Mouse (Mus musculus): ENCODE measurements around the gene Gsto2.

Gene Gsto2

DNA sequence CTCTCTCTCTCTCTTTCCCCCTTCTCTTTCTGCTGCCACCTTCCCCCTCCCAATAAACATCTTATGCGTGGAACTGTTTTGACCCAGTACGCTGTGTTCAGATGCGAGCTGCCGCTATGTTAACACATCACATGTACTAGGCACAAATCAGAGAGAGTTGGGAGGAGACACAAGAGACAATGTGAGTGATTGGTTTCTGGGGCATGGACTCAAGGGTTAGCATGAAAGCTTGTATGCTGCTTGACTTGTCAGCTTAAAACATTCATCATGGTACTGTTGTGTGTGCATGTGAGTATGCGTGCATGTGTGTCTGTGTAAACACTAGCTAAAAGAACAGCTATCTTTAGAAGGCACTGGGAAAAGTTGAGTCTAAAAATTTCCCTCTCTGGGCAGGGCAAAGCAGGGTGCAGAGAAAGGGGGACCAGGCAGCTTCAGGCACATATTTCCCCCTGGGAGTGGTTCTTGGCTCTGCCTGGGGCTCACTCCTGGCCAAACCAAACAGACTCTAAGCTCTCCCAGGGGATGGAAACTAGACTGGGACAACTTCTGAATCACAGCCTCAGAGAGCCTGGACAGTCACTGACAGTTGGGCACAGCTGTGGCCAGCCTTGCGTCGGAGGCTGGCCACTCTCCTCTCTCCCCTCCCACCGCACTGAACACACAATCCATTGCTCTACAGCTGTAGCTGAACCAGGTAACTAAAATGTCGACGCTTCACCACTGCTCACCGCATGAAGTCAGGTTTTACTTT, 26.4 kb downstream of the Gsto2 start:
- no peak for DNase-seq (ENCODE audit: low read depth, low spot score)

DNA sequence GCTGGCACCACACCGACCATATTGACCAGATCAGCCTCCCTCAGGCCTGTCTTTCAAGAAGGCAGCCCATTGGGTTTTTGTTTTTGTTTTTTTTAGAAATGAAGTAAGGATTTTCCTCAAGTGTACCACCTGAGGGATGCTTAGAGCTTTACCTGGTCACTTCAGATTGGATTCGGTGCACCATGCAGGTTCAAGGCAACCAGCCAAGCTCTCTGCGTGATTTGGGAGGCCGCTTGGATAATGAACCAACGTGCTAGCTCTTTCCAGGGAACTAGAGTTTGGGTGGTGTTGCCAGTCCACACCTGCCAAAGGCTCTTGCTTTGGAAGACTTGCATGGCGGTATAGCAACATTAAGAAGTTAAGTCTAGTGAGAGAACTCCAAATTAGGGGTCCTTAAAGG, 27.8 kb downstream of the Gsto2 start:
- no peak for DNase-seq (ENCODE audit: low read depth, low spot score)

DNA sequence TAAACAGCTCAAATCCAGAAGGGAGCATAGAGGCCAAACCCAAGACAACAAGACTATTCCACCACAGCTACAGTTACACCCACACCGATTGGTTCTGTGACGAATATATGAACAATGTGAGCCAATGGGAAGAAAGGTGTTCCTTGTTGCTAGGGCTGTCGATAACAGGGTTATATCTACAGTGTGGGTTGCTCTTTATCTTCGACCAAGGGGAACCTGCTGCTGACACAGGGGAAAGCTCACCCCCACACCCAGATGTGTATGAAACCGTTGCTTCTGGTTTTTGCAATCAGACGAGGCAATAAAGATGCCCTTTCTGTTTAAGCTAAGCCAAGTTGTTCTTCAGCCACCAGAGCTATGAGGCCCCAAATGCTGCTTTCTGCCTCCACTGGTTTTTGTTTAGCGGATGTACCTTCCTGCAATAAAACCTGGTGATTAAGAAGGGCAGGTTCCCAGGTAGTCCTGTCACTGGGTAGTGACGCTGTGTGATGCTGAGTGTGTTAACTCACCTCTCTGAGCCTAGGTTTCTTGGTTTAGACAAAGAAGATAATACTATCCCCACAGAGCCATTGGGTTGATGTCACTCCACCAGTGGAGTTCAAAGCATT, 33.2 kb downstream of the Gsto2 start:
- no peak for DNase-seq (ENCODE audit: low read depth, low spot score)

DNA sequence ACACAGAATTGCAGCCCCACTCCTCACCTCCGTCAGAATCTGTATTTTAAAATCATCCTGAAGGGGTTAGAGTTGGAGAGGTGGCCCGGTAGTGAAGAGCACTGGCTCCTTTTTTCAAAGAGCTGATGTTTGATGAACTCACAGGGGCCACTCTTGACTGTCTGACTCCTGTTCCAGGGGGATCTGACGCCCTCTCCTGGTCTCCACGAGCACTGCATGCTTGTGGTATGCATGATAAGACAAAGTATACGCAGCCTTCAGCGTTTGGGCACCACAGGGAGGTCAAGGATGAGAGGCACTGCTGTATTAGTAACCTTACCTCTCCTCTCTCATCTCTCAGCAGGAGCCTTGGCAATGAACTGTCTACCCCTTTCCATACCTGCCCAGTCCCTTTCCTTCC, 34.7 kb downstream of the Gsto2 start:
- DNase-seq (ENCODE audit: low read depth, low spot score): no peak

DNA sequence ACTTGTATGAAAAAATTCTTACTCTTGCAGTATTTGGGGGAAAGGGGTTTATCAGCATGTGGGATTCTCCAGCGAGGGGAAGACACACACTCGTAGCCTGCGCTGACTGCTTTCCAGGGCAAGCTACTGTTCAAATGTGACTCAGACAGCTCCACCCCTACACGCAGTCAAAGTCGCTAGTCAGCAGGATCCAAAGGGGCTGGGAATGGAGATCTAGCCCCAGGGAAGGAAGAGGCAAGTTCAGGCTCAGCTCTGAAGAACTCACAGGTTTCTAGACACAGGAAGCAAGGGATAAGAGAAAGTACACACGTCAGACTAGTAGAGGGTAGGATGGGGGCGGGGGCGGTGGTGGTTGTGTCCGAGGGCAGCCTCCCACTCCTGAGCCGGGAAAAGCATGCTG, 35.2 kb downstream of the Gsto2 start:
- no peak for DNase-seq (ENCODE audit: low read depth, low spot score)

DNA sequence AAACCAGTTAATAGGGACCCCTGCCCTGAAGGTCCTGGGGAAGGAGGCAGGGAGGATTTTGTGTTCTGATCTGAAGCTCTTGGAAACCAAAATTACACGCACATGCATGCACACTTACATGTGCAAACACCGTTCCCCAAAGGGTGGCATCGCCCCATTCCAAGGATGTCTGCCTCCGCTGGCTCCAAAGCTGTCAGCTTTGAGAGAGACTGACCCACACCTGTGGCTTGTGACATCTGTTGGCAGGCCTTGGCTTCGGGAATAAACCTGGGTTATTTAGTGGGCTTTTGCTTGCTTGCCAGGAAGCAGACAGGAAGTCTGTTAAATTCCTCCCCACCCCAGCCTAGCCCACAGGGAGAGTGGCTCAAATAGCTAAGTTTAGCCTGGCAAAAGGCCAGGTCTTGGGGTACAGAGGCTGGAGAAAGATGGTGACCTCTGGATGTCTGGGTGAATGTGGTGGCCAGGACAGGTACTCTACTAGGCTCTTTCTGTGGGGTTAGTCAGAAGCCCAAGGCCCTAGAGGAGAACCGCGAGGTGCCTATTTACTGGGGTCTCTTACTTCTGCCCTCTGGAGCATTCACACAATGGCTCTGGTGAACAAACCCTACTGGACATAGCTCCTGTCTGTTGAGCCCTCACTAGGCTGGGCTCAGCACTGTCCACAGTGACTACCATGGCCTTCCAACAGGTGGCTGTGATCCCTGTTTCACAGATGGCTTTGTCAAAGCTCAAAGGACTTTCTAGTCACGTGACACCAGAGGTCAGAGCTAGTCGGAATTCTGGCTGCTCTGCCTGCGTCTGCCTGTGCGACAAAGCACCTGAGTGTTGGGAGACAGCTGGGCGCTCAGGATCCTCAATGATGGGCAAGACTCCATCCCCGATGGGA, 37.2 kb downstream of the Gsto2 start:
- DNase-seq (ENCODE audit: low read depth, low spot score): no peak

DNA sequence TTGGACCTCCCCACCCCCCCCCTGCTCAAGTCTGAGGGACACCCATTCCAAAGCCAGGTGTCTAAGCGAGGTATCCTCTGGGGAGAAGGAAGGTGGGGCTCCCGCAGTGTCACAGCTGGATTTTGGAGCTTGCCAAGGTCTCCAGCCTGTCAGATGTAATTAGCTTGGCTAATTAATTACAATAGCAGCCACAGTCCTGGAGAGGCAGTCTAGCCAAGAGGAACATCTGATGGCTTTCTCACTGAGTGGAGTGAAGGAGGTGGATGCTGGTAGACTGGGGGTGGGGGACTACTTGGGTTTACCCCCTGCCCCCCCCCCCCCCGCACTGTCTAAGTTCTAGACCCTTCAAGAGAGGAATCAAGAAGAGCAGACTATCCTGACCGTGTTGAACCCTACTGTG, 38.3 kb downstream of the Gsto2 start:
- DNase-seq (ENCODE audit: low read depth, low spot score): no peak

DNA sequence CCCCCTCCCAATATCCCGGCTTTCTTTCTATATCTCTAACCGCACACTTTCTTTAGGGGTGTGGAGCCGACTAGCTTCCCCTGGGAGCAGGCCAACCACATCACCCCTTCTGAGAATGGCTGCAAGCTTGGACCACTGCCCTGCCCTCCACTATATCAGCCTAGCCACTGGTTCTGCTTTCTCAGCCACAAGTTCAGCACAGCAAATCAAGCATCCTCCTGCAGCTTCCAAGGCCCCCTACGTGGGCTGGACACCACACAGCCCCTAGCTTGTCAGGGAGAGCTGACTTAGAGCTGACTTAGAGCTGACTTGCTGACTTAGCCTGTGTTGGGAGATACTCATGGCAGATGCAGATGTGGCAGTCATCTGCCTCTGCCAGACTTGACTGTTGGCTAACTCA, 39.7 kb downstream of the Gsto2 start:
- no peak for DNase-seq (ENCODE audit: low read depth, low spot score)

DNA sequence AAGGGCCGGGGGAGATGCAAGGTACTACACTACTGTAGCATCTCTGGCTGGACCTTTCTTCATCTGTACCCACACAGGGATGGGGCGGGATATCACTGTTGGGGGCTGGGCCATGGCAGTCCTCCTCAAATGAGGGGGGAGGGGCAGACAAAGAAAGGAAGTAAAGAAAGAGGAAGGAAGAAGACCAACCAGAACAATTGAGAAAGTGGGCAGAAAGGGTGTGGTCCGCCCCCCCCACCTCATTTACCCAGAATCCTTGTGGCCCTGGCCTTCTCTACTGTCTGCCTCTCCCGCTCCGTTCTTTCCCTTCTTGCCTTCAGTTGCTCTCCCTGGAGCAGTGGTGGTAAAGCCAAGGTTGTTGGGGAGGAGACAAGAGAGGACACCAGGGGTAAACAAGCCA, 40.3 kb downstream of the Gsto2 start:
- DNase-seq (ENCODE audit: low read depth, low spot score): no peak

DNA sequence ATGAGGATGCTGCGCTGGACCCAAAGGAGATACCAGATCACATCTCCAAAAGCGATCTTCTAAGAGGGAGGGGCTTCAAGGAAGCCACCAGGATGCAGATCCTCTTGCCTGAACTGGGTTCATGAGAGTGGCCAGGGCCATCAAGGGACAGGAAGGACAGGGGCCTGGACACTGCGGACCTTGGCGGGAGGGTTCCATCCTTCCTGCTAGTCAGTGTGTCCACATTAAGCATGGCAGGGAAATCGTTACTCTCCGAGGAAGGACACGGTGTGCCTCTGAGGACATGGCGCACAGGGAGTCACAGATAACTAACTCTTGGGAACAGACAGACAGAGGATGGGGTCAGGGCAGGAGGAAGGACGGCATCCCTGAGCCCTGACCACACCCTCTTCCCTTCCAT, 42.3 kb downstream of the Gsto2 start:
- DNase-seq (ENCODE audit: low read depth, low spot score): no peak

DNA sequence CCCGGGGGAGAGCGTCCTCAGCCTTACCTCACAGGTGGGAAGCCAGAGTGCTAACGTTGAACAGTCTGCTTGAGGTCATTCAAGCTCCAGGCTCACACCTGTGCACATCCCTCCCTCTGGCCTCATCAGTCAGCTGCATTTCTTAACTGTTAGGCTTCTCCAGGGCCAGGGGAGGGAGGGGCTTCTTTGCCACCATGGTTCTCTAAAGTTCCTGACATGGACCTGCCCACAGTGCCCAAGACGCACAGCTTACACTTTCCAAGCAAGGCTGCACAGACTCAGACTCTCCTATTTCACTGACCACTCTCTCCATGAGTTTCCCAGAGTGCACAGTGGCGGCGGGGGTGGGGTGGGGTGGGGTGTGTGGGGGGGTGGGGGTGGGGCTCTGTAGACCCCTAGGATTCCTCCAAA, 43.6 kb downstream of the Gsto2 start:
- DNase-seq (ENCODE audit: low read depth, low spot score): no peak

DNA sequence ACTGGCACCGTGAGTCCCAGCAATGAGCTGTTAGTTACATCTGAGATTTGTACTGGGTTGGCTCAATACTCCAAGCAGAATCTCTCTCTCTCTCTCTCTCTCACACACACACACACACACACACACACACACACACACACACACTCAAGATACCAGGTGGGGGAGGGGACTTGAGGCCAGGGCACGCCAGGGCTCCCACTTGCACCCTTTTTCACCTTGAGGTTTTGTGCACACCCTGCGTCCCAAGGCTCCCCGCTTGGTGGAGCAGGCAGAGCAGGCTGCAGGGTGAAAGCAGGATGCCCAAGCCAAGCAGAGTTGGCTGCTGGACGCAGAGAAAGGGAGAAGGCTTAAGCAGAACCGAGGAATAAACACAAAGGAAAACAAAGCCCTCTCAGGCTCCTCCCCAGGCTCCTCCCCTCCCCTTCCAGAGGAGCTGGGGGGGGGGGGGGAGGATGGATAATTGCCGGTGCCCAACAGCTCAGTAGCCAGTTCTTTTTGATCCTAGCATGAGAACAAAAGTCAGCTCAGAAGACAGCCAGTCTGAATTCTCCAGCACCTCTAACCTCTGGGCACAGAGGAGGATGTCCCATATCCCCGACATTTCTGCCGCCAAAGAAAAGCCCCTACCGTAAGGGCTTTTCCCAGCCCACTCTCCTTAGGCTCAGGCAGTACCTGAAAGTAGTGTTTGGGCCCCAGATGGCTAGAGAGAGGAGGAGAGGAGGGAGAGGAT, 44.2 kb downstream of the Gsto2 start:
- DNase-seq (ENCODE audit: low read depth, low spot score): no peak

DNA sequence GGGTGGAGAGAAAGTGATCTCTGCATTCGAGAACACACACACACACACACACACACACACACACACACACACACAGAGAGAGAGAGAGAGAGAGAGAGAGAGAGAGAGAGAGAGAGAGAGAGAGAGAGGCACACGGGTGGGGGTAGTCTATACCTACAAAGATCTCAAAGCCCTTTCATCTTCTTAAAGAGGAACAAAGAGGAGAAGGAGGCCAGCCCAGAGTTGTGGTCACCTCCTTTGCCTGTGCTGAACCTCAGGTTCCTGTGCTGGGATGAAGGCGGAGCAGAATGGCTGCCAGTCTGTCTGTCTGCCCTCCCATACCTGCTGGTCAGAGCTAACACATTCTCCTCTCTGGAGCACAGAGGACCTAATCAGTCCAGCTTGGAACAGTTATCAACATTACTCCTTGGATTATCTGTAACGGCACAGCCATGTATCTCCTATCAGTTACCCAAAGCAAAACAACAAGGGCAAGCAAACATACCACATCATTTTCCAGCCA, 44.8 kb downstream of the Gsto2 start:
- DNase-seq (ENCODE audit: low read depth, low spot score): no peak

DNA sequence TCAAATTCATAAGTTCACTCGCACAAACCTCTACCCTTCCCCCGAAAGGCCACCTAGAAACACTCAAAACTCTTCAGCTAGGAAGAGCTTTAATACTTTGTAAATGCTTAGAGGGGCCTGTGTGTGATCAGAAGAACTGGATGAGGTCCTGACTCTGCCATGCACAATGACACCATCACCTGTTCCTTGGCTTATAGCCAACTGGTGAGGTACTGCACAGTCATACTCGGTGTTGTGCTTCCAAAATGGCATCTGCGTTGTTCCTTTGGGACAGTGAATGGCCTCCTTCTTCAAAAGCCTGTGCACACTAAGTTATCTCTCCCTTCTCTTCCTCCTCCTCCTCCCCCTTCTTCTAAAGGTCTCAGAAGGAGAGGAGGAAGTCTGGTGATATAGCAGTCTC, 45.4 kb downstream of the Gsto2 start:
- no peak for DNase-seq (ENCODE audit: low read depth, low spot score)

DNA sequence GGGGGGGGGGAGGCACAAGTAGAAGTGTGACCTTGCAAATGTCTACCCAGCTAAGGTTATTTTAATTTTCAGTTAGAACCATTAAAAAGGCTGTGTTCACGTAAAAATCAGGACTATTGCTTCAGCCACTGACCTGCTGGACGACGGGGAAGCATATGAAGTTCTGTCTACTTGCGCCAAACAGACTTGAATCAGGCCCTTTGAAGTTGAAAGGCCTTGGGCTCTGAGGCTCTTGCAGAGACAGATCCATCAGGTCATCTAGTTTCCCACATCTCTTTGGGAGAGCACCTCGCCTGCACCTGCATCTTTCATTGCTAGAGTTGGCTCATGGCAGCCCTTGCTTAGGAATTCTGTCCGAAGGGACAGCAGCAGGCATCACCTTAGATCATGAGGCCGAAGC, 48.0 kb downstream of the Gsto2 start:
- no peak for DNase-seq (ENCODE audit: low read depth, low spot score)

DNA sequence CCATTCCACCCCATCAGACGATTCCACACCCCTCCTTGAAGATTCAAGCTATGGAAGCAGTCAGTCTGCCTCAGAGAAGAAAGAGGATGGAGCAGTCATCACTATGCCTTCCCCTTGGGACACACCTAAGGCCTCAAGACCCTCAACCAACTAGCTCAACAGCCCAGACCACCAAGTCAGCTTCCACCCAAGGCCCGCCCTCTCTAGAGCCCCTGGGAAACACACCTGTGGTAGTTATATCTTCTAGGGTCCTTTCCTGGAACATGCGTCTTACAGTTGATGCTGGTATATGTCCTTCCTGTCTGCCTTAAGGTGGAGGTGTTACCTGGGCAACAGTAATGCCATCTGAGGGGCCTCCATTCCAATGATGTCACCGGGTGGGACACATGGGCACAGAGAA, 48.9 kb downstream of the Gsto2 start:
- DNase-seq (ENCODE audit: low read depth, low spot score): no peak

DNA sequence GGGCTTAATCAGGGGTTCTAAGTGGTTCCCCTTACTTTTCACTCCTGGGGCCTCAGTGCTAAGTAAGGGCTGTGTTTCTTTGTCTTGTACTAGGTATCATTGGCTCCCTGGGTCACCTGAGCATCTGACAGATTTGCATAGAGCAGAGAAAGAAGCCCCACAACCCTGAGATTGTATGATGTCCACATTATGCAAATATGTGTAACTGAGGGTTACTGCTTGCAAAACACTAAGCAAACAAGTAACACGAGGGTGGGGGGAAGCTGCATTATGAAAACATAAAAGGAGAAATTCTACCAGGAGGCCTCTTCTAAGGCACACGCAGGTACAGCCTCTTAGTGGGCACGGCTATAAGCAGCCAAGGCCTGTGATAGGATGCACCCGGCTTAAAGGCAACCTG, 49.9 kb downstream of the Gsto2 start:
- no peak for DNase-seq (ENCODE audit: low read depth, low spot score)

DNA sequence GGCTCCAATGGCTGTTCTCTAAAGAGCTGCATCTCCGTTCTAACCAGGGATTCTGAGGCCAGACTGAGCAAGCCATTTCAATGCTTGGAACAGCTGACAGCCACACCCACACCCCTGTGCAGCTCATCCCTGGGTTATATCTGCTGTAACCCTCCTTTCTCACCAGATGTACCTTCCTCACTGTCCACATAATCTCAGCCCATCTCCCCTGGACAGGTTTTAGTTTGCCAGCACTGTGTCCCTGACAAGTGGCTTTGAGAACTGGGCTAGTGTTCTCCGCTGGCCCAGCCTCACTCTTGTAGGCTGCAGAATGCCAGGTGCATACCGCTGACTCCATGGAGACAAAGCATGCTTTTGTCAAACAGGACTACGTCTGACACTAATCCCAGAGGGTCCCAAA, 52.1 kb downstream of the Gsto2 start:
- no peak for DNase-seq (ENCODE audit: low read depth, low spot score)

DNA sequence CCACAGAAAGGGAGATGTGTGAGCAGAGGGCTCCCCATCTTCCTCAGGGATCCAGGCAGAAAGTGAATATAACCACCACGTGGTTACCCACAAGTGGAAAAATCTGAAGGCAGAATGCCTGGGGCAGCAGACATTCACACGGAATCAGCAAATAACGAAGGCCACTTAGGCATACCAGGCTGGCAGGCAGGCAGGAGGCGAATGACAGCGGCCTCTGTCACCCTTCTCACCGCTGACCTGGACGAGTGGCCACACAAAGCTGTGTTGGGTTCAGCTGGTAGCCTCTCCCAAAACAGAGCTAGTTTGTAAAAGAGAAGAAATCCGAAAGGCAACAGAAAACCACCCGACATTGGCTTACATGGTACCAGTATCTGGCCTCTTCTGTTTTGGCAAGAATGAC, 52.7 kb downstream of the Gsto2 start:
- no peak for DNase-seq (ENCODE audit: low read depth, low spot score)

DNA sequence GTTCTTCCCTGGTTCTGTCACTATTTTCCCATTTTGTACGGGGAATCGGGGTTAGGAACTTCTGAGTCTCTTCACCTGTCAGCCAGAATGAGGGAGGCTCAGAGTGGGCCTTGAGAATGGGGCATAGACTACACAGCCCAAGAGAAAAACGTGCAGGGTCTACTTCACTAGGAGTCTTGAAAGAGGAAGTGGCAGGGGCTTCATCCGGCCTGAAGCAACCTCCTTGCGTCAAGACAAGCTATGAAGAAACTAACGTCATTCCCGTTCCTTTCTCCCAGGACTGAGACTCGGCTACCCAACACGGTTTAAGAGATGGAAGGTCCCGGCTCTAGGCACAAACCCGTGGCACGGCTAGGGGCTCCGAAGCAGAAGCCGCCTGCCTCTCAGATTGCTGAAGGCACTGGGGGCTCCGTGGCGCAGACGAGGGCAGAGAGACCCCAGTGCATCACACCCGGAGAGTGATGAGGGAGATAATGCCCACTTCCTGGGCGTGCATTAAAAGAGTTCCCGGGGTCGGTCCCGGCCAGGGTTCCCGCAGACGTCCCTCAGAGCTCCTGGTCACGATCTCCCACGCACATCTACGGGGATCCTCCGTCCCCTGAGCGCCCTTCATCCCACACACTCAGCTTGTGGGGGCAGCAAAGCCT, 53.2 kb downstream of the Gsto2 start:
- DNase-seq (ENCODE audit: low read depth, low spot score): no peak
